Mouse (Mus musculus): ENCODE data around the gene Aox3.

The Aox3 gene

DNA sequence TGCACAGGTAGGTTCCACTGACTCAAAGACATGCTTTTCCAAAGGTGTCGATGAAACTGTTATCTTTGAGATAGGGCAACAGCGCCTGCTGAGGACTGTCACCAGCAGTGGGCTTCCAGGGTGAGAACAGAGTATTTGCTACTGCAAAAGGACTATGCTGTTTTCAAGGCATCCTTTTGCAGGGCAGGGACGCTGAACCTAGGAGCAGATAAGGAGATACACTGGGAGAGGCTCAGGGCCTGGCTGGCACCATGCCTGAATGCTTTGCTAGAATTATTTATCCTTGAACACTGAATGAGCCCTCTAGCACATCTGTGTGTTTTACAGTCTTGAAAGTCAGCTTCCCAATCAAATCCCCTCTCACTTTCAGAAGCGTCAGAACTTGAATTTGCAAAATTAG, 85.5 kb downstream of the Aox3 start:
- DNase-seq (ENCODE audit: low spot score in 2 of 2), result no peak

- DNase-seq (ENCODE audit: low spot score in 2 of 2), result no peak
These were observed 97.3 kb downstream of the Aox3 start, which contains the start of gene Aox4 for GRCm38 (mm10) chr1:58210203-58210602. TSS of gene Aox4 (plus strand) at chr1:58210397.

DNA sequence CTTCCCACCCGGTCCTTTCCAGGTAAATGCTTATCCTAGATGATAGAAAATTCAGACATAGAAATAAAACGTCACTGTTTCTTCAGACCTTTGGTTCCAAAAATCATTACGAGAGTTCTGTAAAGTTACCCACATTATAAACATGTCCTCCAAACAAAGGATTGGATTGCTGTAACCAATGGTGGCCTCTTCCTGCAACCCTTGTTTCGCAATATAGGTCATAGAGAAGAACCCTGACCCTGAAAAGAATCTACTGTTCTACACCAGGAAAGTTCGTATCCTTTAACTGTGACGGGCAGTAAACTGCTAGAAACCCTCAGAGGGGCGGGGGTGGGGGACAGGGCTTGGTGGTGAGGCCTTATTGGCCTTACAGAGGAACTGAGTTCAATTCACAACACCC, 99.9 kb downstream of the Aox3 start:
- no peak for DNase-seq (ENCODE audit: low spot score in 2 of 2)

GRCm38 (mm10) chr1:58213838-58214237, 100.9 kb downstream of the Aox3 start:
- DNase-seq (ENCODE audit: low spot score in 2 of 2), result no peak

- no peak for DNase-seq (ENCODE audit: low spot score in 2 of 2)
These were observed 102.4 kb downstream of the Aox3 start for GRCm38 (mm10) chr1:58215353-58215752.

GRCm38 (mm10) chr1:58215956-58216532, 103.1 kb downstream of the Aox3 start:
- no peak for DNase-seq (ENCODE audit: low spot score in 2 of 2)

DNA sequence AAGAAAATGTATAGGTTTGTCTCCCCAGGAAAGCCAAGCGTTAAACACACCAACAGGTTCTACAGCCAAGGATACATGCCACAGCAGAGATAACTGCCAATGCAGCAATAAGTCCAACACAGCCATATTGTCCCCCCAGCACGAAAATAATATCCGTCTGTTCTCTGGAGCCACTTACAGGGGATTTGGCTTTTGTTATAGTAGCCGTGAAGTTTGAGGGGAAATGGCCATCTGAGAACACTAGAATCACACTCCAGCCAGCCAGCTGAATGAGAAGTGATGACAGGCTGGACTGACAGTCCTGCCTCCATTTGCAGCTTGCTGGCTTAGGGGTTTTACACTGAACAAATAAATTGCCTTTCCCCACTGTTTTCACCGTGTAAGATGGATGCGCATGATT, 108.1 kb downstream of the Aox3 start:
- DNase-seq (ENCODE audit: low spot score in 2 of 2), result no peak

DNA sequence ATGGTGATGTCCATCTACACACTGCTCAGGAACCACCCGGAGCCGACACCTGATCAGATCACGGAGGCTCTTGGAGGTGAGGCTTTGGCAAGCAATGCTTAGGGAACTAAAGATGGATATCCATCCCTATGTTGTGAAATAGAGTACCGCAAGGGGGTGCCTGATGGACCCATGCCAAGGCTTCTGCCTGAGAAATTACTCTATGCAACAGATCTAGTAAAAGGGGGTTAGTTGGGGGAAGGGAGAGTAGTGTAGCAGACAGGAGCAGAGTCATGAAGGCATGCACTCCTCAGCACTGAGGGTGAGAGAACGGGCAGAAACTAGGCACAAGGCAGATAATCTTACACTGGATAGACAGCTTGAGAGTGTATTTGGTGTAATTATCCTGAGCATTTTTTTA, 108.9 kb downstream of the Aox3 start:
- no peak for DNase-seq (ENCODE audit: low spot score in 2 of 2)

GRCm38 (mm10) chr1:58228086-58228485, 115.2 kb downstream of the Aox3 start:
- no peak for DNase-seq (ENCODE audit: low spot score in 2 of 2)

DNA sequence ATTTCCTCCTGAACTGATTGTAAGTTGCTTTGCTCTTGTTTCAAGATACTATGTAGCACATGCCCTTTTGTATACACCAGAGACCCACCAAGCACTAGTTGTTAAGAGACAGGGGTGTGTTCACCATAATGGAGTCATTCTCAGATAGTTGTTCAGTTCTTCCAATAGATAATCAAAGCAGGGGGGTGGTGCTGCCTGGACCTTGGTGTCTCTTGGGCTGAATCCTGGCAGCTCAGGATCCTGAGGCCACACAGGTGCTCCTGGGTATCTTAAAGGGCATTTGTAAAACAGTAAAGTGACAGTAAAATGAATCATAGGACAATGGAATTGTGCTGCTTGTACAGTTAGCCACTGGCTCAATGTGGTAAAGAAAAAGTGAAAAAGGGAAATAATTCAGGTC, 116.0 kb downstream of the Aox3 start:
- no peak for DNase-seq (ENCODE audit: low spot score in 2 of 2)

DNA sequence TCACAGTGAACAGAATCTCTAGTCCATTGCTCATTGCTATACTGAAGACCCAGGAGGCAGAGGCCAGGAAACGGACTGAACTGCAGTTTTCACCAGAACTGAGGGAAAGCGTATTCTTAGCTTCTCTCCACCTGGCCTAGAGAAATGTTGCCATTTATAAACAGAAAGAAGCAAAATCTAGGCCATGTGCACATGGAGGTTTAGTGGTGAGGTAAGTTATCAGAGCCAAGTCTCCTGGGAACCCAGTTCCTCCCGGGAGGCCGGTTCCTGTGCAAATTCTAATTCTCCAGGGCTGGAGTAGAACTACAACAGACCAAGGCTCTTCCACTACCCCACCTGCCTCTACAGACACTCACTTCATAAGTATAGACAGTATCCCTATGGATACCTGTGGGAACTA, 116.8 kb downstream of the Aox3 start:
- no peak for DNase-seq (ENCODE audit: low spot score in 2 of 2)

GRCm38 (mm10) chr1:58230542-58230941, 117.6 kb downstream of the Aox3 start:
- DNase-seq (ENCODE audit: low spot score in 2 of 2), result no peak

GRCm38 (mm10) chr1:58235405-58235804, 122.5 kb downstream of the Aox3 start:
- no peak for DNase-seq (ENCODE audit: low spot score in 2 of 2)

DNA sequence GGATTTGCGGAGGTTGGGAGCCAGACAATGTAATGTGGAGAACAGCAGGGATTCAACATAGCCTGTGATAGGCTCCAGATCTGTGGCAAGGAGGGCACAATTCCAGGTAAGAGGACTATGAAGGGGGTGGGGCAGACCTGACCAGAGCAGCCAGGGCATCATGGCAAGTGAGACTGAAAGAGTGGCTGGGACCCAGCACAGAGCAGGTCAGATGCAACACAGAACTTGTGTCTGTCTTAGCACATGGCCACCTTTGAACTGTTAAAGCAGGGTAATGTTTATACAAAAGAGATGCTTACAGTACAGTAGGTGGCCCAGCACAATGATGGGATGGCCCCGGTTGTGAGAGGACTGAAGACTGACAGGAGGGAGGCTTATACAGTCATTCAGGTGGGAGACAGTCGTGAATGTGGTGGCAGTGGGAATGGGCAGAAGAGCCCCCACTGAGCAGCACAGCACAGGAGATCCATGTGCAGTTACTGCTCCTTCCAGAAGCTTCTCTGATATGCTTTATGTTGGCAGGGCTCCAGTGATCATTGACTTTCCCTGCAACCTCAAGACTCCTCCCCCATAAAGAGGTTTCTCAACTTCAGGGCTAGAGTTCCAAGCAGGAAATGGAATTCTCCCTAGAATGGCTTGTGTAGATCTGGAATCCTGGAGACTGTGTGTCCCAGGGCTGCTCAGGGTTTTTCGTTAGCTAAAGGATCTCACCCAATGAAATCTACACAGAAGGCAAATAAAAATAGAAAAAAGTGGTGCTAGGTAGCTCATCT, 124.8 kb downstream of the Aox3 start:
- no peak for DNase-seq (ENCODE audit: low spot score in 2 of 2)

DNA sequence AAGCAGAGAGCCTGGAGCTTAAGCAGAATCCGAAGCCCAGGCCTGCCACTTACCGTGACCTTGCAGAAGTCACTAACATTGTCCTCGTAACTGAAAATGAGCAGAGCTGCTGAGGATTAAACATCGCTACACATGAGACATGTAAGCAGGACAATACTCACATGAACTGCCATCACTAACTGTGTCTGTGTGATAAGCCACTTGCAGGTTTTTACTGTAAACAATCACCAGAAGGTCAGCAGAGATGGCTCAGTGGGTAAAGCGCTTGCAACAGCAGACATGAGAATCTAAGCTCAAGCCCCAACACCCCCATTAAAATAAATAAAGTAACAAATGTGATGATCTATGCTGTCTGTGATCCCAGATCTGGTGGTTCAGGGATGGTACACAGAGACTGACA, 125.5 kb downstream of the Aox3 start:
- no peak for DNase-seq (ENCODE audit: low spot score in 2 of 2)

DNA sequence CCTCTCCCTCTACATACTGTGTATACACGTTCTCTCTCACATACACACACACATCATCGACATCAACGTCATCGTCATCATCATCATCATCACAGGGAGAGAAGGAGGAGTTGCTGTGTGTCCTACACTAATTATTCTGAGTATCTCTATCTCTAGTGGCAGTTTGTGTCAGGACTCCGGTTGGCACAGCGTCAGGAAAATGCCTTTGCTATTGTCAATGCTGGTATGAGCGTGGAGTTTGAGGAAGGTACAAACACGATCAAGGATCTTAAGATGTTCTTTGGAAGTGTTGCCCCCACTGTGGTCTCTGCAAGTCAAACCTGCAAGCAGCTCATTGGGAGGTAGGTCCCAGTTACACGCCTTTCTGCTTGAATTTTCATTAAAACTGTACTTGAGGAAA, 126.0 kb downstream of the Aox3 start:
- no peak for DNase-seq (ENCODE audit: low spot score in 2 of 2)

- peak in 1 of 2 experiments; percentile 6 for DNase-seq (ENCODE audit: low spot score in 2 of 2)
These were observed 127.4 kb downstream of the Aox3 start for GRCm38 (mm10) chr1:58240347-58240746.

DNA sequence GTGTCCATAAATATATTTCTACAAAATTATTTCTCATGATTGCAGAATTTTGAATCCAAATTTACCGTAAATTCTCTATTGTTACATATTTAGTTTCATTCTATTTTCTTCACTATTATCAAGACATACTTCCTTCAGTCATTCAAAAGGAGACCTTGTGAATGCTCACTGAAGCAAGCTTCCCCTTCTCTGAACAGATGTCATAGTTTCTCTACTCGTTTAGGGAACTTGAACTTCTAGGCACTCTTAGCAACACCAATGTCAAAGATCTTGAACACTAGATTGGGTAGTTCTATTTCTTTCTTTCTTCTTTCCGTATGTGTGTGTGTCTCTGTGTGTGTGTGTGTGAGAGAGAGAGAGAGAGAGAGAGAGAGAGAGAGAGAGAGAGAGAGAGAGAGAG, 131.6 kb downstream of the Aox3 start:
- no peak for DNase-seq (ENCODE audit: low spot score in 2 of 2)

- DNase-seq (ENCODE audit: low spot score in 2 of 2), result no peak
These were observed 135.6 kb downstream of the Aox3 start for GRCm38 (mm10) chr1:58248518-58248917.
